Mouse (Mus musculus) adrenal gland, adult 18-20 months (tissue): ENCODE data around the gene Map4k4. TPM values are rescaled to one million over a fixed set of nuclear protein-coding genes. Genes with fewer than 3 reads are reported as not detected.

Experiments used
- total RNA-seq, 2 experiments: library from RNA; stranded (reverse); gene quantifications; 1 replicate in 1 of 2; 2 replicates in 1 of 2; pipeline ENCODE4 v1.2.3; 2021

Map4k4 gene
- total RNA-seq, 2 experiments from 2014 or later, result 90.2 to 98.0 TPM

Other genes starting within 250 kb of the Map4k4 start
- under 1 TPM; 0.35 to 0.36 TPM for gene Creg2, start 249.4 kb upstream of the Map4k4 start, total RNA-seq
- gene Rfx8, start 179.9 kb upstream of the Map4k4 start, total RNA-seq, result not detected
- gene Gm3646, start 95.6 kb upstream of the Map4k4 start, total RNA-seq, result not detected
- gene Il1r2, start 173.2 kb downstream of the Map4k4 start, total RNA-seq, result under 1 TPM in 1 of 2 experiments, not detected in 1; 0.56 TPM